Mouse (Mus musculus) testis, postnatal 14 days (tissue): ENCODE measurements around the gene Zdhhc17.

Experiments
- DNase-seq: peaks from one replicate; pipeline ENCODE4 v3.0.0; 2021; ENCODE audit warnings: low spot score

Gene Zdhhc17

GRCm38 (mm10) chr10:110958879-110959278, 51.1 kb downstream of the Zdhhc17 start:
- DNase-seq: no peak

- peak; percentile 83 for DNase-seq
Observed at GRCm38 (mm10) chr10:110952937-110953451, 56.9 kb downstream of the Zdhhc17 start.

DNA sequence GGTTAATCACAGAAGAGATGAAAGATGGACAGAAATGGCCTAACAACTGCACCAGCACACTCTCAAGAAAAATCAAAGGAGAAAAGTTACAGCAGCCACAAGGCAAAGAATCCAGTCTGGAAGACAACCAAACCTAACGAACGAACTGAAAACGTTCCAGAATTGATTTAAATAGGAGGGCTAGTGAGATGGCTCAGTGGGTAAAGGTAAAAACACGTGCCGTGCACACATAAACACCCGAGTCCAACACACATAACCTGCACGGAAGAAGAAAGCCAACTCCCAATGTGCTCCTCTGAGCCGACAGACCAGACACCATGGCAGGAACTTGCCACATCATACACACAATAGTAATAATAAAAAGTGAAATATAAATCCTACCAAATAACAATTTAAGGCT, 57.7 kb downstream of the Zdhhc17 start:
- no peak for DNase-seq

GRCm38 (mm10) chr10:110951748-110952147, 58.2 kb downstream of the Zdhhc17 start:
- DNase-seq: no peak

DNA sequence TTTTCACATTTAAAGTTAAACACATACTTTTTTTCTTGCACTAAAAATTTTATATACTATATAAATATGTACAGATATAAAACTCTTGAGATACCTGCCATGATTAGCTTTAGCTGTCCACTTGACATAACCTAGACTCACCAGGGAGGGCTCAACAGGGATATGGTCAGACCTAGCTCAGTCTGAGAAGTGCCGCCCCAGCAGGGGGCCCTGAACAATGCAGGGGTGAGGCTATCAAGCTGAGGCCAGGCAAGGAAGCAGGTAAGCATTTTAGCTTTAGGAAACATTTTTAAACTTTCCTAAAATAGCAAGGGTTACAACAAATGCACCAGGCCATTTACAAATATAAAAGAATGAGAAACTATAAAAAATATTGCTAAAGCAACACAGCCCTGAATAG, 58.8 kb downstream of the Zdhhc17 start:
- no peak for DNase-seq

GRCm38 (mm10) chr10:110947574-110947973, 62.4 kb downstream of the Zdhhc17 start:
- no peak for DNase-seq

- no peak for DNase-seq
Observed at GRCm38 (mm10) chr10:110945966-110946365, 64.0 kb downstream of the Zdhhc17 start.

DNA sequence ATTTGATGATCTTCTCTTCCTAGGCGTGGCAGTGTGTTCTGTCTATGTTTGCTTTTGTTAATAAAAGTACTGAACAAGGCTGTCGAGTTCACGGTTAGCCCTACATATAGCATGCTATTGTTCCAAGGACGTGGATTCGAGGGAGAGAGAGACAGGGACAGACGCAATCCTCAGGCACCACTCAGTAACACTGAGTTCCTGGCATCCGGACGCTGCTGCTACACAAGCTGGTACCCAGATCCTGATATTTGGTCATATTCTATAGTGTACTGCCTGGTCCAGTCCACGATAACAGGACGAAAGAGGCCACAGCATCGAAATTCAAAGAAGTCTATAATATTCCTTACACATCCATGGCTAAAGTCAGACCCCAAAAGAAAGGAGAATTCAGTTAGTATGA, 65.8 kb downstream of the Zdhhc17 start:
- no peak for DNase-seq

DNA sequence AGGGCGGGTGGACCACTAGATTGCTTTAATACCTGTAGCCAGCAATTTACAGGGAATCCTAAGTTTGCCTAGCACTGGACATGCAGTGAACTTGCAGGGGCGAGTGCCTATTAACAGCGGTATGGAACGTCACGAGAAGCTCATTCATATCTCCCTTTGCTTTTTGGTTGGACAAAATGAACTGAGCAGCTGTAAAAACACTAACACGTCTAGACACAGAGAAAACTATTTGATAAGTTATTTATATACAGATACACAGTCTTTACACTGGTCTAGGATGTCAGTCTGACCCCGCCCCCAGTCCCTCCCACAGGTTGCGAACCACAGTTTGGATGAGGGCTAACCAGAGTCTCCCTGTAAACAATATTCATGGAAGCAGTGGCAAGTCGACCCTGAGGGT, 67.1 kb downstream of the Zdhhc17 start:
- no peak for DNase-seq

- no peak for DNase-seq
Observed at GRCm38 (mm10) chr10:110941968-110942367, 68.0 kb downstream of the Zdhhc17 start.

DNA sequence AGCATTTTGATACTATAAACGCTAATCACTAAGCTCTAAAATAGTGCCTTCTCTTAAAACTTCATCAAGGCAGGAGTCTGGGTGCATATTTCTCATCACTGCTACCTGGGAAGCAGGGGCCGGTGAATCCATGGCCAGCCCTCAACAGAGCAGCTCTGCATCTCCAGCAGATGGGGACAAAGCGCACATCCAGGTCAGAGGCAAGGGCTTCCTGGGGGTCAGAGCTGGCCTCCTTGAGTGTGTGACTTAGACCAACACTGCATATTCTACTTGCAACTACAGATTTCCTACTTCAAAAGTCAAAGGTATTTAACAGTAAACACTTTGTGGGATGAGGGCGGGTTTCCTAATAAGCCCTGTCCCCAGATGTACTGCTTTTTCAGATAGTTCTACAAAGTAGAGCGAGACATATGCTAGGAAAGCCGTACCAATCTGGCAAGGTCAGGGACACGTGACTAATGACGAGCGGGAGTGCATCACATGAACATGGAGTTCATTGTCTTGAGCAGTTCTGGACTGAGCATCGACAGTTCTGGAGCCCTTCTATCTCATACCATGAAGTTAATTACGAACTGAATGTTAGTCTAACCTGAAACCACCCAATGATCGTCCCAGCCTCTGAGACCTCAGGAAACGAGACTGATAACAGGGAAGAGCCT, 69.1 kb downstream of the Zdhhc17 start:
- DNase-seq: no peak

GRCm38 (mm10) chr10:110939717-110940116, 70.2 kb downstream of the Zdhhc17 start:
- no peak for DNase-seq

DNA sequence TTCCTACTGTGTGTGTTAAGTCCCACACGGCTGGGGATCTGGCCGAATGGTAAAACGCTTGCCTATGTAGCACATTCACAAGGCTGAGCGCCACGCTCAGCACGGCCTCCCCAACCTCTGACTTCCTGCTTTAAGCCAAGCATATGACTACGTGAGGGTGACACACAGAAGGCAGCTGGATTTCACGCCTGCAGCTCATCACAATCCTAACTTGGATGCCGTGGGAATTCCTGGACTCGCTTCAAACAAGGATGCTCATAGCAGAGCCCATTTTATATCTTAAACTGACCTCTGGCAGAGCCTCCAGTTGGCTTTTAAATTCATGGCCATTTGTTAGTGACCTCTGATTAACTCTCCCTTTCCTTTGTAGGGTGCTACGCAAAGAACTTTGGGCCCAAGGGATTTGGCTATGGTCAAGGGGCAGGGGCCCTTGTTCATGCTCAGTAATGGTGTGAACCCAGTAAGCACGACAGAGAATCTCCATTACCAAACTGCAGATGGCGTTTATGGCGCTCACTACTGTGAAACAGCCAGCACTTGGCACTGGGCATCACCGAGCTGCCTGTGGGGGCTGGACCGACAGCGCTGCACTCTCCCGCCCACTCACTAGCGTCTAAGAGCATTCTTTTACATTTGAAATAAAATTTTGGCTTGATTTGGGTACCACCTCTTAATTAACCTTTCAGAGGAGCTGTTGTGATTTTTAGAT, 70.9 kb downstream of the Zdhhc17 start:
- no peak for DNase-seq

DNA sequence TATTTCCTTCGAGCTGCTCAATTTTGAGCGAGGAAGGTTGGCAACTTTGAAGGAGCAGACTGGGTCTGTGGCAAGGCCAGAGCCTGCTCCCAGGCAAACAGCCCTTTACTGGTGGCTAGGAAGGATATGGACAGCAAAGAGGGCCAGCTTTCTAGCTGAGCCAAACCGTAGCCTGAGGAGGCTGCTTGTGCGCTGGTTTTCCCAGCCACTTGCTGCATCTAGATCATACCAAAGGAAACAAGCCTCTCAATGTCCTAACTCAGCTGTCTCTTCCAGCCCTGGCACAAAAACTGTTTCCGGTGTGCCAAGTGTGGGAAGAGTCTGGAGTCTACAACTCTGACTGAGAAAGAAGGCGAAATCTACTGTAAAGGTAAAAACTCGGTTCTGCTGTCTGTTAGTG, 71.6 kb downstream of the Zdhhc17 start:
- DNase-seq: no peak

GRCm38 (mm10) chr10:110935669-110936068, 74.3 kb downstream of the Zdhhc17 start:
- no peak for DNase-seq

- DNase-seq: no peak
Observed at GRCm38 (mm10) chr10:110935081-110935480, 74.9 kb downstream of the Zdhhc17 start.

- no peak for DNase-seq
Observed at GRCm38 (mm10) chr10:110933584-110933983, 76.4 kb downstream of the Zdhhc17 start.

- DNase-seq: peak; percentile 24
Observed at GRCm38 (mm10) chr10:110931913-110932560, 77.9 kb downstream of the Zdhhc17 start.

DNA sequence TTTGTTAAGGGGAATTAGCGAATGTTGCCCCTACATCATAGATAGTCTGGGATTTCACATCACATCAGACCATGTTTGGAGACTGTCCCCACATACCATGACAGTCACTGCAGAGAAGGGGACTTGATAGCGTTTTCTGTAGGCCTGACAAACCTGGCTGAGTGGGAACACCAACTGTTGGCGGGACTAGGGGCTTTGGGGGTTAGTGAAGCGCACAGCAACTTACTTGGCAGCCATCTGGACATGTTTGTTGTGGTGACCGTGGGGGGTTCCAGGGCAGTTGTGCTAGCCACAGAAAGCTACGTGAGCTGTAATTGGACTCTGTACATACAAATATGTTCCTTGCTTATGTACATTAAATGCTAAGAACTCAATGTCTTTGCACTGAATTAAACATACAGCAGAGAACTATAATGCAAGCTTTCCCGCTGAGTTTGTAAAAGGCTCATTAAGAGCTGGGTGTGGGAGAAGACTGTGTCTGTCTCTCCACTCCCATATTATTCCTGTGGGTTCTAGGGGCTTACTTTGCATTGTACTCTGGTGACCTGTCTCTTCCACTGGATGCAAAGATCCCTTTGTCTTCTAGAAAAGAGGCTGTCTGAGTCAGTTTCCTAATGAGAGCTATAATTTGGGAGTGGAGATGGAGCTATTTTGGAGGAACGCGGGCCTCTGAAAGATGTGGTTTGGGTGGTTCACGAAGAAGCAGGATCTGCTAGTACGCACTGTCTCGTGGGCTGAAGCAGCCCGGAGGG, 78.6 kb downstream of the Zdhhc17 start:
- DNase-seq: no peak

- DNase-seq: no peak
Observed at GRCm38 (mm10) chr10:110929756-110930155, 80.2 kb downstream of the Zdhhc17 start.

- no peak for DNase-seq
Observed at GRCm38 (mm10) chr10:110927491-110927890, 82.4 kb downstream of the Zdhhc17 start.

- no peak for DNase-seq
Observed at GRCm38 (mm10) chr10:110922612-110923011, 87.3 kb downstream of the Zdhhc17 start.
